Mouse (Mus musculus): ENCODE measurements around the gene Tcf7l1. TPM values are rescaled to one million over a fixed set of nuclear protein-coding genes. Genes with fewer than 3 reads are reported as not detected.

Gene Tcf7l1
- polyA plus RNA-seq, 1 experiment from 2014 or later, result 6.2 TPM

GRCm38 (mm10) chr6:72754215-72754614, 34.8 kb downstream of the Tcf7l1 start:
- H3K27me3 ChIP-seq, result no peaks in the 10 kb centered on the region
- H3K4me1 ChIP-seq, result peaks cover 24% of the 10 kb centered on the region
- H3K27ac ChIP-seq (replicated peaks), result no peak overlapping the region
- H3K4me2 ChIP-seq (replicated peaks), result no peak overlapping the region
- no peaks in the 10 kb centered on the region for H3K36me3 ChIP-seq
- no peak overlapping the region for H3K9ac ChIP-seq (replicated peaks)
- no peak overlapping the region for H3K4me3 ChIP-seq
- no peak for ATAC-seq (replicated peaks)
- no peaks in the 10 kb centered on the region for H3K9me3 ChIP-seq
- 54% methylated on average over 9 of the region's 9 CpGs for WGBS

GRCm38 (mm10) chr6:72753782-72754181, 35.3 kb downstream of the Tcf7l1 start:
- H3K4me1 ChIP-seq, result peaks cover 28% of the 10 kb centered on the region
- no peaks in the 10 kb centered on the region for H3K36me3 ChIP-seq
- 83% methylated on average over 8 of the region's 8 CpGs for WGBS
- ATAC-seq (replicated peaks), result no peak
- no peak overlapping the region for H3K9ac ChIP-seq (replicated peaks)
- no peaks in the 10 kb centered on the region for H3K27me3 ChIP-seq
- H3K4me3 ChIP-seq, result no peak overlapping the region
- no peaks in the 10 kb centered on the region for H3K9me3 ChIP-seq
- H3K4me2 ChIP-seq (replicated peaks), result no peak overlapping the region
- H3K27ac ChIP-seq (replicated peaks), result no peak overlapping the region

- Histone ChIP-seq H3K27ac (replicated peaks) (no peak overlapping the region), H3K4me3 (no peak overlapping the region), H3K27me3 (no peaks in the 10 kb centered on the region), H3K36me3 (no peaks in the 10 kb centered on the region), H3K4me2 (replicated peaks) (no peak overlapping the region), H3K4me1 (peaks cover 32% of the 10 kb centered on the region), H3K9me3 (no peaks in the 10 kb centered on the region), H3K9ac (replicated peaks) (no peak overlapping the region)
- ATAC-seq (replicated peaks), result no peak
- WGBS, result 88% methylated on average over 15 of the region's 15 CpGs
Observed at GRCm38 (mm10) chr6:72752824-72753223, 36.2 kb downstream of the Tcf7l1 start.

- H3K36me3 ChIP-seq, result no peaks in the 10 kb centered on the region
- 89% methylated on average over 1 of the region's 1 CpGs for WGBS
Observed at GRCm38 (mm10) chr6:72751210-72751609, 37.8 kb downstream of the Tcf7l1 start.

GRCm38 (mm10) chr6:72748882-72749437, 40.1 kb downstream of the Tcf7l1 start:
- no peak overlapping the region for H3K4me2 ChIP-seq (replicated peaks)
- no peaks in the 10 kb centered on the region for H3K36me3 ChIP-seq
- peaks cover 22% of the 10 kb centered on the region for H3K4me1 ChIP-seq
- ATAC-seq (replicated peaks), result no peak
- 14% methylated on average over 5 of the region's 5 CpGs for WGBS
- H3K9me3 ChIP-seq, result no peaks in the 10 kb centered on the region
- H3K27ac ChIP-seq (replicated peaks), result no peak overlapping the region
- H3K4me3 ChIP-seq, result no peak overlapping the region
- H3K27me3 ChIP-seq, result no peaks in the 10 kb centered on the region
- H3K9ac ChIP-seq (replicated peaks), result no peak overlapping the region

More at GRCm38 (mm10) chr6:72751210-72751609, 37.8 kb downstream of the Tcf7l1 start:
- Histone ChIP-seq H3K4me2 (replicated peaks) (no peak overlapping the region), H3K27me3 (no peaks in the 10 kb centered on the region), H3K4me3 (no peak overlapping the region), H3K9ac (replicated peaks) (no peak overlapping the region), H3K9me3 (no peaks in the 10 kb centered on the region), H3K4me1 (peaks cover 32% of the 10 kb centered on the region), H3K27ac (replicated peaks) (no peak overlapping the region)
- ATAC-seq (replicated peaks), result no peak

GRCm38 (mm10) chr6:72748421-72748820, 40.6 kb downstream of the Tcf7l1 start:
- no peaks in the 10 kb centered on the region for H3K36me3 ChIP-seq
- H3K4me1 ChIP-seq, result peaks cover 26% of the 10 kb centered on the region
- no peak overlapping the region for H3K4me3 ChIP-seq
- no peaks in the 10 kb centered on the region for H3K27me3 ChIP-seq
- 0% methylated on average over 2 of the region's 2 CpGs for WGBS
- H3K27ac ChIP-seq (replicated peaks), result no peak overlapping the region
- ATAC-seq (replicated peaks), result no peak
- H3K9ac ChIP-seq (replicated peaks), result no peak overlapping the region
- no peaks in the 10 kb centered on the region for H3K9me3 ChIP-seq
- H3K4me2 ChIP-seq (replicated peaks), result no peak overlapping the region

- 85% methylated on average over 11 of the region's 11 CpGs for WGBS
- no peak overlapping the region for H3K9ac ChIP-seq (replicated peaks)
Observed at GRCm38 (mm10) chr6:72747814-72748213, 41.2 kb downstream of the Tcf7l1 start.

GRCm38 (mm10) chr6:72747156-72747555, 41.9 kb downstream of the Tcf7l1 start:
- Histone ChIP-seq H3K4me1 (peaks cover 26% of the 10 kb centered on the region), H3K9ac (replicated peaks) (no peak overlapping the region), H3K9me3 (no peaks in the 10 kb centered on the region), H3K27ac (replicated peaks) (no peak overlapping the region), H3K27me3 (no peaks in the 10 kb centered on the region), H3K4me2 (replicated peaks) (no peak overlapping the region), H3K4me3 (no peak overlapping the region), H3K36me3 (no peaks in the 10 kb centered on the region)
- ATAC-seq (replicated peaks), result no peak
- 78% methylated on average over 4 of the region's 4 CpGs for WGBS

More at GRCm38 (mm10) chr6:72747814-72748213, 41.2 kb downstream of the Tcf7l1 start:
- no peak overlapping the region for H3K27ac ChIP-seq (replicated peaks)
- H3K27me3 ChIP-seq, result no peaks in the 10 kb centered on the region
- ATAC-seq (replicated peaks), result no peak
- H3K36me3 ChIP-seq, result no peaks in the 10 kb centered on the region
- no peak overlapping the region for H3K4me3 ChIP-seq
- no peak overlapping the region for H3K4me2 ChIP-seq (replicated peaks)
- H3K4me1 ChIP-seq, result peaks cover 26% of the 10 kb centered on the region
- H3K9me3 ChIP-seq, result no peaks in the 10 kb centered on the region

- no peaks in the 10 kb centered on the region for H3K36me3 ChIP-seq
- no peak overlapping the region for H3K27ac ChIP-seq (replicated peaks)
- no peak for ATAC-seq (replicated peaks)
- H3K27me3 ChIP-seq, result no peaks in the 10 kb centered on the region
- WGBS, result 73% methylated on average over 12 of the region's 12 CpGs
- H3K9me3 ChIP-seq, result no peaks in the 10 kb centered on the region
- H3K4me2 ChIP-seq (replicated peaks), result no peak overlapping the region
- H3K9ac ChIP-seq (replicated peaks), result no peak overlapping the region
- H3K4me1 ChIP-seq, result peaks cover 33% of the 10 kb centered on the region
- H3K4me3 ChIP-seq, result no peak overlapping the region
Observed at GRCm38 (mm10) chr6:72745781-72746180, 43.3 kb downstream of the Tcf7l1 start.

- no peak overlapping the region for H3K9ac ChIP-seq (replicated peaks)
- H3K9me3 ChIP-seq, result no peaks in the 10 kb centered on the region
- no peaks in the 10 kb centered on the region for H3K36me3 ChIP-seq
- no peak for ATAC-seq (replicated peaks)
- peaks cover 39% of the 10 kb centered on the region for H3K4me1 ChIP-seq
- H3K4me2 ChIP-seq (replicated peaks), result no peak overlapping the region
- no peak overlapping the region for H3K4me3 ChIP-seq
- no peak overlapping the region for H3K27ac ChIP-seq (replicated peaks)
- H3K27me3 ChIP-seq, result no peaks in the 10 kb centered on the region
- WGBS, result 46% methylated on average over 10 of the region's 10 CpGs
Observed at GRCm38 (mm10) chr6:72744144-72744800, 44.8 kb downstream of the Tcf7l1 start.

- no peaks in the 10 kb centered on the region for H3K9me3 ChIP-seq
- peaks cover 34% of the 10 kb centered on the region for H3K4me1 ChIP-seq
- ATAC-seq (replicated peaks), result no peak
- WGBS, result 79% methylated on average over 3 of the region's 3 CpGs
- no peak overlapping the region for H3K4me2 ChIP-seq (replicated peaks)
- H3K27ac ChIP-seq (replicated peaks), result no peak overlapping the region
- no peak overlapping the region for H3K4me3 ChIP-seq
- H3K9ac ChIP-seq (replicated peaks), result no peak overlapping the region
- no peaks in the 10 kb centered on the region for H3K27me3 ChIP-seq
- no peaks in the 10 kb centered on the region for H3K36me3 ChIP-seq
Observed at GRCm38 (mm10) chr6:72743624-72744041, 45.4 kb downstream of the Tcf7l1 start.

GRCm38 (mm10) chr6:72742331-72742730, 46.7 kb downstream of the Tcf7l1 start:
- Histone ChIP-seq H3K9ac (replicated peaks) (no peak overlapping the region), H3K36me3 (no peaks in the 10 kb centered on the region), H3K9me3 (no peaks in the 10 kb centered on the region), H3K27me3 (no peaks in the 10 kb centered on the region), H3K4me1 (peaks cover 27% of the 10 kb centered on the region), H3K27ac (replicated peaks) (no peak overlapping the region), H3K4me3 (no peak overlapping the region), H3K4me2 (replicated peaks) (no peak overlapping the region)
- no peak for ATAC-seq (replicated peaks)
- 82% methylated on average over 7 of the region's 7 CpGs for WGBS
